Mouse (Mus musculus) heart, embryonic 11.5 days (tissue): ENCODE data around the gene Vmn1r112. TPM values are rescaled to one million over a fixed set of nuclear protein-coding genes. Genes with fewer than 3 reads are reported as not detected.
"Not testable (repeated sequence)": the region's sequence is repeated elsewhere in the genome, so short reads cannot be mapped to it uniquely, and the experiment has no call there.

Experiments
- ATAC-seq: fragments of 200-750 bp; cut with Nextera tagmentation; replicated peaks from 2 replicates; pipeline ENCODE4 v1.8.0; 2017; ENCODE audit warnings: moderate library complexity; ENCODE audit not compliant: insufficient number of reproducible peaks, low FRiP score, low TSS enrichment
- H3K27ac ChIP-seq: fragments of 300-500 bp; sonication (generic); 2 replicates; pipeline ENCODE4 v1.5.1; 2014; ENCODE audit warnings: mild to moderate bottlenecking, low read depth, low read length
- H3K27me3 ChIP-seq: fragments of 300-500 bp; sonication (generic); 2 replicates; pipeline ENCODE4 v1.6.1; 2014; ENCODE audit warnings: mild to moderate bottlenecking, low read length, mixed read lengths; ENCODE audit not compliant: control insufficient read depth, insufficient read depth
- H3K36me3 ChIP-seq: fragments of 300-500 bp; sonication (generic); 2 replicates; pipeline ENCODE4 v1.6.1; 2014; ENCODE audit warnings: mild to moderate bottlenecking, low read length, moderate library complexity, mixed read lengths; ENCODE audit not compliant: control insufficient read depth, insufficient read depth
- H3K4me1 ChIP-seq: fragments of 300-500 bp; sonication (generic); 2 replicates; pipeline ENCODE4 v1.6.1; 2014; ENCODE audit warnings: low read length; ENCODE audit not compliant: control insufficient read depth, insufficient read depth
- H3K4me2 ChIP-seq: fragments of 300-500 bp; sonication (generic); 2 replicates; pipeline ENCODE4 v1.6.1; 2014; ENCODE audit warnings: mild to moderate bottlenecking, moderate library complexity
- H3K4me3 ChIP-seq: fragments of 300-500 bp; sonication (generic); 2 replicates; pipeline ENCODE4 v1.5.1; 2014; ENCODE audit warnings: low read depth, low read length
- H3K9ac ChIP-seq: fragments of 300-500 bp; sonication (generic); 2 replicates; pipeline ENCODE4 v1.6.1; 2014; ENCODE audit warnings: mild to moderate bottlenecking, low read depth, low read length, moderate library complexity
- H3K9me3 ChIP-seq: fragments of 300-500 bp; sonication (generic); replicated peaks from 2 replicates; pipeline ENCODE4 v1.6.1; 2016; ENCODE audit warnings: low read length; ENCODE audit not compliant: control insufficient read depth
- WGBS: fragments of 180-500 bp; shearing (Covaris S2); extraction: QIAGEN DNeasy Blood & Tissue Kit; methylation state at CpG from one replicate; pipeline ENCODE4 v1.1.7; 2014; ENCODE audit not compliant: insufficient replicate concordance; 5-methylcytosine and 5-hydroxymethylcytosine counted together
- polyA plus RNA-seq: library from polyadenylated mRNA; unstranded; fragments of >200 nt; fragmentation: Nextera tagmentation; extraction: Ambion mirVana; gene quantifications from 2 replicates; pipeline ENCODE4 v1.2.1, GENCODE M21; 2014

The Vmn1r112 gene
- not detected in 2 replicates for polyA plus RNA-seq

GRCm38 (mm10) chr7:20770885-20771284 lies at the start of gene Vmn1r112:
Gene Vmn1r112, plus strand, starts transcription at chr7:20771185.
- H3K9me3 ChIP-seq, ATAC-seq, H3K4me1 ChIP-seq, H3K4me2 ChIP-seq, H3K36me3 ChIP-seq, H3K9ac ChIP-seq, H3K4me3 ChIP-seq, H3K27ac ChIP-seq, H3K27me3 ChIP-seq: not testable (repeated sequence)
- no CpG with 5 or more reads among the region's 3 CpGs for WGBS

GRCm38 (mm10) chr7:20730524-20730923 lies 40.5 kb upstream of the Vmn1r112 start, which contains the start of gene Gm10668:
Gene Gm10668, minus strand, starts transcription at chr7:20730624.
- not testable (repeated sequence) for H3K9ac ChIP-seq, H3K4me1 ChIP-seq, H3K4me2 ChIP-seq, ATAC-seq, H3K27me3 ChIP-seq, H3K4me3 ChIP-seq, H3K27ac ChIP-seq, H3K9me3 ChIP-seq, H3K36me3 ChIP-seq
- WGBS: no CpG with 5 or more reads among the region's 1 CpGs

DNA sequence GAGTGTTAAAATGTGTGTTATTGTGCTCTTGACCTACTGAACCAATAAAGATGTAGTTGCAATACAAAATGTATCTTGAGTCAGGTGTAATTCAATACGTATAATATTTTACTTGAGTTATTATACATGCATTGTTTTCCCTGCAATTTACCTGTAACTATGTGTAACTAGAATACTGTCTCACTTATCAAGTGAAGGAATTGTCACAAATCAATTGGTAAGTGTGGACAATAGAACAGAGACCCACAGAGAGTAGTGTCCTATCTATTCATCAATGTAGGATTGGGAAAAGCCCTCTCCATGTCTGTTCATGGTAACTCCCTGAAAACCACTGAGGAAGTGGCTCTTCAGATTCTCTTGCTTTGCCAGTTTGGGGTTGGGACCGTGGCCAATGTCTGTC lies 16.0 kb downstream of the Vmn1r112 start, which contains the start of gene Vmn1r113:
Gene Vmn1r113, plus strand, starts transcription at position 301 of the 400 bp plus-strand sequence.
- not testable (repeated sequence) for H3K4me3 ChIP-seq, ATAC-seq, H3K36me3 ChIP-seq, H3K4me2 ChIP-seq, H3K27me3 ChIP-seq, H3K9me3 ChIP-seq, H3K27ac ChIP-seq, H3K9ac ChIP-seq, H3K4me1 ChIP-seq
- 56% methylated on average over 2 of the region's 2 CpGs for WGBS

DNA sequence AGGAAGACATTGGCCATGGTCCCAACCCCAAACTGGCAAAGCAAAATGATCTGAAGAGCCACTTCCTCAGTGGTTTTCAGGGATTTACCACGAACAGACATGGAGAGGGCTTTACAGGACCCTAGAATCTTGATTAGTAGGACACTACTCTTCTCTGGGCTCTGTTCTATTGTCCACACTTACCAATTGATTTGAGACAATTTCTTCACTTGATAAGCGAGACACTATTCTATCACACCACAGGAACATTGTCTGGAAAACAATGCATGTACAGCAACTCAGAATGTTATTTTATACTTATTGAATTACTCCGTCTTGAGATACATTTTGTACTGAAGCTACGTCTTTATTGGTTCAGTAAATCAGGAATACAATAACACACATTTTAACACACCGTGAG lies 41.1 kb downstream of the Vmn1r112 start, which contains the start of gene Vmn1r114:
Gene Vmn1r114, minus strand, starts transcription at position 101 of the 400 bp plus-strand sequence.
- not testable (repeated sequence) for H3K9me3 ChIP-seq

More for the DNA sequence above, 41.1 kb downstream of the Vmn1r112 start, which contains the start of gene Vmn1r114:
- not testable (repeated sequence) for H3K4me2 ChIP-seq, H3K27ac ChIP-seq, H3K4me1 ChIP-seq, H3K4me3 ChIP-seq, H3K9ac ChIP-seq, H3K27me3 ChIP-seq, H3K36me3 ChIP-seq, ATAC-seq
- WGBS: no CpG with 5 or more reads among the region's 5 CpGs

Other genes starting within 250 kb of the Vmn1r112 start
- not detected in 2 replicates for gene Vmn1r104, start 237.3 kb upstream of the Vmn1r112 start, polyA plus RNA-seq
- not detected in 2 replicates for gene Gm5726, start 225.4 kb upstream of the Vmn1r112 start, polyA plus RNA-seq
- not detected in 2 replicates for gene Gm4141, start 194.9 kb upstream of the Vmn1r112 start, polyA plus RNA-seq
- not detected in 2 replicates for gene Gm4513, start 172.2 kb upstream of the Vmn1r112 start, polyA plus RNA-seq
- gene Vmn1r107, start 102.3 kb upstream of the Vmn1r112 start, polyA plus RNA-seq: not detected in 2 replicates
- not detected in 2 replicates for gene Vmn1r111, start 68.0 kb upstream of the Vmn1r112 start, polyA plus RNA-seq
- not detected in 2 replicates for gene Gm10668, start 40.6 kb upstream of the Vmn1r112 start, polyA plus RNA-seq
- gene Vmn1r113, start 16.1 kb downstream of the Vmn1r112 start, polyA plus RNA-seq: not detected in 2 replicates
- gene Vmn1r114, start 41.0 kb downstream of the Vmn1r112 start, polyA plus RNA-seq: not detected in 2 replicates
- not detected in 2 replicates for gene Vmn1r115, start 73.8 kb downstream of the Vmn1r112 start, polyA plus RNA-seq
- not detected in 2 replicates for gene Vmn1r116, start 101.1 kb downstream of the Vmn1r112 start, polyA plus RNA-seq
- gene Vmn1r117, start 112.9 kb downstream of the Vmn1r112 start, polyA plus RNA-seq: not detected in 2 replicates
- gene Vmn1r118, start 141.2 kb downstream of the Vmn1r112 start, polyA plus RNA-seq: not detected in 2 replicates
- gene Vmn1r119, start 241.3 kb downstream of the Vmn1r112 start, polyA plus RNA-seq: not detected in 2 replicates